Mouse (Mus musculus) midbrain, embryonic 16.5 days (tissue): ENCODE measurements around the gene Ankrd63. TPM values are rescaled to one million over a fixed set of nuclear protein-coding genes. Genes with fewer than 3 reads are reported as not detected.

Experiments
- ATAC-seq: fragments of 200-750 bp; cut with Nextera tagmentation; 2 replicates; pipeline ENCODE4 v1.8.0; 2017; ENCODE audit warnings: moderate TSS enrichment
- H3K27ac ChIP-seq: fragments of 300-500 bp; sonication (generic); 2 replicates; pipeline ENCODE4 v1.5.1; 2014; ENCODE audit warnings: mild to moderate bottlenecking, low read length, mixed read lengths
- H3K27me3 ChIP-seq: fragments of 300-500 bp; sonication (generic); 2 replicates; pipeline ENCODE4 v1.6.1; 2014; ENCODE audit warnings: low read depth, low read length, mixed read lengths; ENCODE audit not compliant: control insufficient read depth, insufficient read depth
- H3K36me3 ChIP-seq: fragments of 300-500 bp; sonication (generic); 2 replicates; pipeline ENCODE4 v1.6.1; 2014; ENCODE audit warnings: mild to moderate bottlenecking, low read length, moderate library complexity, mixed read lengths; ENCODE audit not compliant: control insufficient read depth, insufficient read depth
- H3K4me1 ChIP-seq: fragments of 300-500 bp; sonication (generic); 2 replicates; pipeline ENCODE4 v1.6.1; 2014; ENCODE audit warnings: mild to moderate bottlenecking, low read length, mixed read lengths; ENCODE audit not compliant: control insufficient read depth, insufficient read depth
- H3K4me2 ChIP-seq: fragments of 300-500 bp; sonication (generic); 2 replicates; pipeline ENCODE4 v1.6.1; 2014; ENCODE audit warnings: mild to moderate bottlenecking, low read length, mixed read lengths
- H3K4me3 ChIP-seq: fragments of 300-500 bp; sonication (generic); 2 replicates; pipeline ENCODE4 v1.5.1; 2014; ENCODE audit warnings: low read depth, mild to moderate bottlenecking, low read length, moderate library complexity, mixed read lengths
- H3K9ac ChIP-seq: fragments of 300-500 bp; sonication (generic); 2 replicates; pipeline ENCODE4 v1.6.1; 2014; ENCODE audit warnings: low read depth, low read length, mixed read lengths
- H3K9me3 ChIP-seq: fragments of 300-500 bp; sonication (generic); replicated peaks from 2 replicates; pipeline ENCODE4 v1.6.1; 2014; ENCODE audit warnings: mild to moderate bottlenecking, low read length, mixed read lengths; ENCODE audit not compliant: control insufficient read depth, poor library complexity, severe bottlenecking
- WGBS: fragments of 180-500 bp; shearing (Covaris S2); extraction: QIAGEN DNeasy Blood & Tissue Kit; methylation state at CpG from one replicate; pipeline ENCODE4 v1.1.7; 2014; 5-methylcytosine and 5-hydroxymethylcytosine counted together
- polyA plus RNA-seq: library from polyadenylated mRNA; unstranded; fragments of >200 nt; fragmentation: Nextera tagmentation; extraction: Ambion mirVana; gene quantifications from 2 replicates; pipeline ENCODE4 v1.2.1, GENCODE M21; 2015

Ankrd63 gene
- polyA plus RNA-seq, 1 experiment from 2014 or later, result not detected

GRCm38 (mm10) chr2:118713631-118714030 lies 9.9 kb upstream of the Ankrd63 start:
- no peaks in the 10 kb centered on the region for H3K36me3 ChIP-seq
- 93% methylated on average over 6 of the region's 6 CpGs for WGBS
- no peak overlapping the region for H3K4me3 ChIP-seq
- no peaks in the 10 kb centered on the region for H3K9me3 ChIP-seq
- no peak overlapping the region for H3K9ac ChIP-seq
- no peak overlapping the region for H3K27ac ChIP-seq
- H3K4me2 ChIP-seq, result no peak overlapping the region
- peaks cover 18% of the 10 kb centered on the region for H3K4me1 ChIP-seq
- no peak for ATAC-seq
- H3K27me3 ChIP-seq, result peaks cover 37% of the 10 kb centered on the region

GRCm38 (mm10) chr2:118711038-118711494 lies 7.3 kb upstream of the Ankrd63 start:
- peaks cover 20% of the 10 kb centered on the region for H3K4me1 ChIP-seq
- peak overlapping the region; percentile 59 for H3K9ac ChIP-seq
- peak overlapping the region; percentile 89 for H3K4me2 ChIP-seq
- H3K27me3 ChIP-seq, result peaks cover 60% of the 10 kb centered on the region
- H3K9me3 ChIP-seq, result no peaks in the 10 kb centered on the region
- no peaks in the 10 kb centered on the region for H3K36me3 ChIP-seq
- no peak overlapping the region; the same call in 1 of the 2 replicates for H3K27ac ChIP-seq
- peak; percentile 73 for ATAC-seq
- under 1% methylated on average over 36 of the region's 36 CpGs for WGBS
- H3K4me3 ChIP-seq, result peak overlapping the region; percentile 42

GRCm38 (mm10) chr2:118709655-118710221 lies 6.0 kb upstream of the Ankrd63 start:
- no peaks in the 10 kb centered on the region for H3K36me3 ChIP-seq
- peaks cover 19% of the 10 kb centered on the region for H3K4me1 ChIP-seq
- no peak overlapping the region for H3K4me2 ChIP-seq
- no peak for ATAC-seq
- H3K4me3 ChIP-seq, result no peak overlapping the region
- no peaks in the 10 kb centered on the region for H3K9me3 ChIP-seq
- 51% methylated on average over 4 of the region's 4 CpGs for WGBS
- no peak overlapping the region for H3K27ac ChIP-seq
- H3K9ac ChIP-seq, result no peak overlapping the region
- H3K27me3 ChIP-seq, result peaks cover 73% of the 10 kb centered on the region

GRCm38 (mm10) chr2:118708472-118708871 lies 4.7 kb upstream of the Ankrd63 start:
- Histone ChIP-seq H3K4me3 (no peak overlapping the region), H3K9ac (no peak overlapping the region), H3K9me3 (no peaks in the 10 kb centered on the region), H3K27me3 (peaks cover 86% of the 10 kb centered on the region), H3K27ac (no peak overlapping the region), H3K4me1 (peaks cover 22% of the 10 kb centered on the region), H3K4me2 (no peak overlapping the region), H3K36me3 (no peaks in the 10 kb centered on the region)
- ATAC-seq, result no peak
- WGBS, result 79% methylated on average over 4 of the region's 4 CpGs

- Histone ChIP-seq H3K36me3 (no peaks in the 10 kb centered on the region), H3K4me1 (peaks cover 31% of the 10 kb centered on the region), H3K9me3 (no peaks in the 10 kb centered on the region), H3K9ac (no peak overlapping the region), H3K27ac (no peak overlapping the region), H3K4me2 (no peak overlapping the region), H3K4me3 (no peak overlapping the region), H3K27me3 (peaks cover 89% of the 10 kb centered on the region)
- WGBS, result 4% methylated on average over 6 of the region's 6 CpGs
- ATAC-seq, result no peak
Observed at GRCm38 (mm10) chr2:118706436-118706835, 2.7 kb upstream of the Ankrd63 start.

GRCm38 (mm10) chr2:118702883-118703761 lies 641 bp downstream of the Ankrd63 start:
- ATAC-seq, result peak; percentile 14; the same call in 1 of the 2 replicates
- under 1% methylated on average over 90 of the region's 93 CpGs for WGBS
- Histone ChIP-seq H3K4me2 (peak overlapping the region; percentile 64), H3K36me3 (no peaks in the 10 kb centered on the region), H3K9me3 (no peaks in the 10 kb centered on the region), H3K27me3 (peaks cover 88% of the 10 kb centered on the region), H3K4me3 (peak overlapping the region; percentile 39), H3K4me1 (peaks cover 32% of the 10 kb centered on the region), H3K9ac (peak overlapping the region; percentile 48), H3K27ac (no peak overlapping the region)

- no peaks in the 10 kb centered on the region for H3K36me3 ChIP-seq
- 3% methylated on average over 51 of the region's 51 CpGs for WGBS
- ATAC-seq, result 0 out of 2 replicates have a peak, but pooled peaks have one; percentile 3
- H3K4me1 ChIP-seq, result peaks cover 32% of the 10 kb centered on the region
- H3K9ac ChIP-seq, result peak overlapping the region; percentile 40
- H3K27me3 ChIP-seq, result peaks cover 80% of the 10 kb centered on the region
- peak overlapping the region; percentile 39 for H3K4me3 ChIP-seq
- H3K27ac ChIP-seq, result no peak overlapping the region
- H3K9me3 ChIP-seq, result no peaks in the 10 kb centered on the region
- peak overlapping the region; percentile 64 for H3K4me2 ChIP-seq
Observed at GRCm38 (mm10) chr2:118701971-118702882, 1.5 kb downstream of the Ankrd63 start.

GRCm38 (mm10) chr2:118701161-118701560 lies 2.6 kb downstream of the Ankrd63 start:
- Histone ChIP-seq H3K27me3 (peaks cover 80% of the 10 kb centered on the region), H3K27ac (no peak overlapping the region), H3K9me3 (no peaks in the 10 kb centered on the region), H3K9ac (no peak overlapping the region), H3K4me1 (peaks cover 30% of the 10 kb centered on the region), H3K4me2 (no peak overlapping the region), H3K36me3 (no peaks in the 10 kb centered on the region), H3K4me3 (no peak overlapping the region)
- ATAC-seq, result no peak
- WGBS, result 8% methylated on average over 5 of the region's 5 CpGs
